Mouse (Mus musculus): ENCODE measurements at regions not wholly inside any gene's neighbourhood (a gene's known extent, or its start where the extent isn't known, plus 50 kb on each side); places are given as distances from the start of the nearest gene placed in this dataset.

DNA sequence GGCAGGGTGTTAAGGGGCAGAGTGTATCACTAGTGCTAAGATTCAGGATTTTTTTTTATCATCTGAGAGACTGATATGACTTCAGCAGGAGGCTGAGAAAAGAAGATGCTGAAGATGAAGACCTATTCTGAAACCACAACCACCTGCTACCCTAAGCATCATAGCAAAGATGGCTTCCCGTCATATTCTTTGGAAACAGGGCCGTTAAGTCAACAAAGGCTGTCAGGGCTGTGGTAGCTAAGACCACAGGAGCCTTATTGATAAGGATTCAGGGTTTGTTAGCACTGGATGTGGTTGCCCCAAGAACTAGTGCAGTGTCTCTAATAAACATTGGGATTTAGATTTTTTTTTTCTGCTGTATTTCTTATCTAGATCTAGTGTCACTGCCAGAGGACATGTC, 56.7 kb upstream of the Rasgrp1 start:
- DNase-seq: no peak

DNA sequence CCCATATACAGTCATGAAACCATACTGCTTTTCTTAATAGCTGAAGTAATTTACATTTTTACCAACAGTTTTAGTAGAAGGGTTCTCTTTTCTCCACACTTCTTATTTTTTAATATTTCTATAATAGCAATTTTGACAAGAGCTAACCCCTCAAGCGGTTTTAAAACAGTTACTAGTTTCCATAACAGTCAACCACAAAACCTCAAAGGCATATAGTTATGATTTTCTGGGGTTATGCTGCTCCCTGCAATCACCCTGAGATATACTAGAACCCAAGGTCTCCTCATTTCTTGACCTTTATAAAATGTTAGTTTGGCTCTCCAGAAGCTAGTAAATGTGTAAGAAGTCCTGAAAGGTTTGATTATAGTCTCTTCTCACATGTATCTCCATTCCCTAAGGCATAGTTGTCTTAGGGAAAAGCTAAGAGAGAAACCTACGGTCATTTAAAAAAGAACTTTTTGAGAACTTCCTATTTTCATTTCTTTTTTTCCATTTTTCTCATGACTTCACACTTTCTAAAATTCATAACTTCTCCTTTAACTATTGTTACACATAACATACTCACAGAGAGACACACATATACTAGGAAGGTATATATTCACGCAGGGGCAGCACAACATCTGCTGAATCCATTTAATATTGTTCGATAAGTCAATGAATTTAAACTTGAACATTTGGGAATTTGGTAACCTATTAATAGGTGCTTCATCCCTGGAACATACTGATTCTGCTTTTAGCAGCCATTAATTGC, 60.8 kb upstream of the Rasgrp1 start:
- DNase-seq: no peak

DNA sequence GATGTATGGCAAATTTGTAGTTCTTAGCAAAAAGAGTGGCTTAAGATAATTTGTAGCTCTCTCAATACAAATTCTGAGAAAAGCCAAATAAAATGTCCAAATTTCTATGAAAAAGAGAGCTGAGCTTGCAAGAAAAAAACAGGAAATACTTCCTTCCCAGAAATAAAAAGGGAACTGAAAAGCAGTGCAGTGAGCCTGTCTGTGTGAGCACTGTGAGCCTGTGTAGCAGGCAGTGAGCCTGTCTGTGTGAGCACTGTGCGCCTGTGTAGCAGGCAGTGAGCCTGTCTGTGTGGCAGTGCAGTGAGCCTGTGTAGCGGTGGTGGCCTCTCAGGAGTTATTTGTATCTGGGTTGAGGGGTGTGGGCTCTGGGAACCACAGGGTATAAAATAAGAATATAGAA, 62.7 kb upstream of the Rasgrp1 start:
- no peak for DNase-seq

DNA sequence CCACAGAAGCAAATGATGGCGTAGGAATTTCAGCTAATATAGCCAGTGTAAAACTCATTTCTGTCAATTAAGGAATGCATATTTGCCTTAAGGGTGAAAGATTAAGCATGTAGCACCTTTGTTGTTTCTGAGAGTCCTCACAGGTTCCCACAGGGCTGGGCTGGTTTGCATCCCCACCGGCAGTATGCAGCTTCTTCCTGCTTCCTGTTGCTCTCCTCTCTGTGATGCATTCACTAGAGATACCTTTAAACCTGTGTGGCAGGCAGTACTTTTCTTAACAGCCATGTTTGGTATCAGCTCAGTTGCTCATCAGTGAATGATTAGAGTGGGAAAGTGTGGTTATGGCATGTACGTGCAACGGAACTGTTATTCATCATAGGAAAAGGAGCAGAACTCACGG, 65.4 kb upstream of the Rasgrp1 start:
- DNase-seq: no peak

DNA sequence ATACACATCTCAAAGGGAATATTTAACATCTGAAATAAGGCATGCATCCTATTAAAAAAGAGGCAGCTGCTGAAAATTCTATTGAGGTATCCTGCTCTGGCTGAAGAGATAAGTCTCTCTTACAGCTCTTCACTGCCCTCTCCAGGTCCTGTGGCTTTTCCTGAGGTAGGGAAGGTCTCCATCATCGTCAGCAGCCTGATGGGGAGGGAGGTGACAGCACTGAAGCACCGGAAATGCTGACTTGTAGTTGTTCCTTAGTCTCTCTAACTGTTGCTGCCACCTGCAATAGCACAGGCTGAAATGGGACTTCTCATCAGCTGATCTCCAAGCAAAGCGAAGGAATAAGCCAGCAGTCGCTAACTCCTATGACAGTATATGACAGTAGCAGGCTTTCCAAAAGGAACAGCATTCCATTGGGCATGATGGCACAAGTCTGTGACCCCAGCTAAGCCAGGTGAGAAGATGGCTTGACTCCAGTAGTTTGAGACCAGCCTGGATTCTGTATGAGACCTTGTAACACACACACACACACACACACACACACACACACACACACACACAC, 69.3 kb upstream of the Rasgrp1 start:
- DNase-seq: no peak

DNA sequence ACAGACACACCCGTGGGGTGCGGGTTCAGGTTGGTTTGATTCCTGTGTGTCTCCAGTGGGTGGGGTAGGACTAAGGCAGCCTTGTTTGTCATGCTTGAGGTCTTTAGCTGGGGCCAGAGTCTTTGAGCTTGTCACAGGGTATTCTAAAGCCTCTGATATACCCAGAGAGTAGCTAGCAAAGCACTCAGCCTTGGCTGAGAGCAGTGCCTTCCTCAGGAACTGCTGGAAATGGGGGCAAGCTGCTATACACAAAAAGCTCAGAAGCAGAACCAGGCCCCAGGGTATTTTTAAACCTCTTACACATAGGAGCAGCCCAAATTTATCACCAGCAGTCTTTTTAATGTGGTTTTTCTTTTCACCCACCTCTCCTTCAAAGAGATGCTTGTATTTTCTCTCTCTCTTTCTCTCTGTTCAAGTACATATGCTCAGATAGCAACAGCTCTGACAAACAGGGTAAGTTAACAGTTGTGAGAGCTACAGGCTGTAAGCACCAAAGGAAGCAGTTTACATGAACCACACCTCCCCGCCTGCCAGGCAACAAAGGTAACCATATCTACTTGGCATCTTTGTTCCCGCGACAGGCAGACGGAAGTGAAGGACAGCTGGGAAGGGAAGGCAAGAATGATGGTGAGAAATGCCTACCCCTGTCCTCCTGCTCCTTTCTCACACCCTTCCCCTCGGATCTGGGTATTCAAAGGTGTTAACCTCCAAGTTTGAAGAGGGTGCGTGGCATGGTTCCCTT, 74.6 kb upstream of the Rasgrp1 start:
- no peak for DNase-seq

DNA sequence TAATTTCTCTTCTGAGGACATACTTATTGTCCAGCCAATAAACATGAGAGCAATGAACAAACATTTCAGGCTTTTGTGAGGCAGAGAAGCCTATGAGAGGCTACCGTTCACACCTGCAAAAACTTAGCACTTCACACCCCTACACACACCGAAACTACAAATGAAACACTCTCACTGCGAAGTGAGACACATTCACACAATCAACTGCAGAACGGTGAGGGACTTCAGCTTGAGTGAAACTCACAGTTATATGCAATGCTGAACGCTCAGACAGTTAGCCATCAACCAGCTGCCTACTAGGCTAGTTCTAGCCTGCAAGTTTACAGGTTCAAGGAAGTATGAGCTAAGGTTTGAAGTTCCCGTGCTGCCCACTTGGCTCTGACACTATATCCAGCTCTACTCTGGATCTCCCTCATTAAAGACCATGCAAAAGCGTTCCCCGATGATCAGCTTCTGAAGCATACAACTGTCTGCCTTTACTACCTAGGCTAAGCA, 75.4 kb upstream of the Rasgrp1 start:
- DNase-seq: no peak

DNA sequence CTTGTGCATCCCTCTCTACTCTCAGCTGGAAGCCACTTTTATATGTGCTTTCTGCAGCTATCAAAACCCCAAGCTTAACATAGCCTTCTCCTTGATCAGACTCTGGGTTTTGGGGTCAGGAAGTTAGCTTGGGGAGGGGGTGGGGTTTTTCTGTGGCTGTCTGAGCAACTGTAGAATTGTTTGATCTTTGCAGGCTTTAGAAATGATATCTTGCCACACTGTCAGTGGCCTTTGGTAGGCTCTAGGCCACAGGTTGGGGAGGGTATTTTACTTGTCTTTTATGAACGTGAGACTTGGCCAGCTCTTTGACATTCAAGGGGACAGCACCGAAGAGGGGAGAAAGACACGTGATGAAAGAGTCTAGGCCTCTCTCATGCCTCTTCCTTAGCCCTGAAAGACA, 75.9 kb upstream of the Rasgrp1 start:
- DNase-seq: no peak

DNA sequence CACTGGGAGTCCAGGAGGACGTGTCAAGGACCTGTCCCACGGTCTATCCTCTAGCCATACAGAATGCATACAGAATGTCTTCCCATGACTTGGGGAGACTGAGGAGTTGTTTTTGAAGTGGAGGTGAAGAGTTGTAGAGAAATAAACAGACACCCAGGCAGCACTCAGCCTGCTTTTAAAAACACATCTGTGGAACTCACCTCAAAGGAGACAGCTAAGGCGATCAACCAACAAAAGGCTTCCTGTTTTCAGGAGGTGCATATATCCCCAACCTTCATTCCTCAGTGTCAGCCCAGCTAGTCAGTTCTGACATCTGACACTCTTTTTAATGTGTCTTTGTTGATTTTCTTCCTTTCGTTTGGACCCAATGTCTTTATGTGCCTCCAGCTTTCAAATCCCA, 78.6 kb upstream of the Rasgrp1 start:
- no peak for DNase-seq

DNA sequence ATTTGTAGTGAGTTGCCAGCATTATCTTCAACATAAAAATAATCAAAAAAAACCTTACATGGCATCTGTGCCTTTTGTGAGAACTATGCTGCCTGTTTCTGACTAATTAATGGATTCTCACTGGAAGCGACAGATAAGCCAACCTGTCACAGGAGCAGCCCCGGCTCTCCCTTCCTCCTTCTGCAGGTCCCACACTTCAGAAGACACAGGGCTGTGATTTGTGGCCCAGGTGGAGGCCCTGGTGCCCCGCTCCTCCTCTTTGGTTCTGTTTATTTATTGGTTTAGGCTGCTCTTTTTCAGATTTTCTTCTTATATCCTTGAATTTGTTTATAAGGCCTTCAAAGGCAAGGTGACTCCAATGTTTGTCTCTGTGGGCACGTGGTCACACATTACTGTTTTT, 80.0 kb upstream of the Rasgrp1 start:
- no peak for DNase-seq

DNA sequence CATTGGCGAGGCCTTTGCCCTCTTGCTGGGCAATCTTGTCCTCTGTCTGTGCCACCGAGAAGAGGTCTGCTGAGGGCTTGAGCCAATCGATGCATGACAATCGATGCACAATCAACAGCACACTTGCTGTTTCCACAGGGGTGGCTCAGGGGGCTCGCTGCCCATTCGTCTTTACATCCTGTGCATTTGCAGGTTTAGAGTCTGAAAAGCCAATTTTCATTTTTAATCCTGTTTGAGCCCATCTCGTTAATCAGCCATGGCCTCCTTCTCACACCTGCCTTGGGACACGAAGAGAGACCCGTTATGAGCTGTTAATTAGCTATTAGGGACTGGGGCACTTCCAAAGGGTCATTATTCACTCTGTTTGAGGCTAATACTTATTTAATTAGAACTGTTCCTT, 86.4 kb upstream of the Rasgrp1 start:
- no peak for DNase-seq

DNA sequence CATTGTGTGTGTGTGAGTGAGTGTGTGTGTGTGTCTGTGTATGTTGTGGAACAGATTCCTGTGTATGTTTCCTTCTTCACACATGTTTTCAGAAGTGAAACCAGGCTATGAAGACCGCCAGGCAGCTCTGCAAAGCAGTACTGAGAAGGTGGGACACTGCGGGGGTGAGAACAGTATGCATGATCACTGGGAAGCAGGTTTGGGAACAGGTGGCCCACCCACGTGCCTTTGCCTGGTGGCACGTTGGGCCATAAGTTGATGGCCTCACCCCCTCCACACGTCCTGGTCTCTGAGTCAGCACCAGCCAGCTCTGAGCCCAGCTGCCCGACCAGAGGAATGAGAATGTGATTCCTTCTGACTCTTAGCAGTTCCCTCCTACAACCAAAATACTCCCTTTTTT, 89.2 kb upstream of the Rasgrp1 start:
- no peak for DNase-seq

DNA sequence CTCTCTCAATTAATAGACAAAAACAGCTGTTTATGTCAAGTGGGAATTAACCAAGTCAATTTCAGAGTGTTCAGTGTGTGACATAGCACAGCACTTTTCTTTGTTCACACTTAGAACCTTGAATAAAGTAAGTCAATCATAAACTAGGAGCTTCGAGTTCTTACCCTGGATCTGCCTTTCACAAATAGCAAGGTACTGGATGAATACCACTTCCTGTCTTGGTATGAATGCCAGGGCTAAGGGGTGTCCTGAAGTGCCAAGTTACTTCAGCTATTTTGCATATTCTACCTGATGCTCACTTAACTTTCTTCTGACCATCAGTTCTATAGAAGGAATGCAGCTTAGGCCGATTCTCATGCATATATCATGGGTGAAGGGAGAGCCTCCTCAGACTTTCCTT, 90.1 kb upstream of the Rasgrp1 start:
- DNase-seq: no peak

DNA sequence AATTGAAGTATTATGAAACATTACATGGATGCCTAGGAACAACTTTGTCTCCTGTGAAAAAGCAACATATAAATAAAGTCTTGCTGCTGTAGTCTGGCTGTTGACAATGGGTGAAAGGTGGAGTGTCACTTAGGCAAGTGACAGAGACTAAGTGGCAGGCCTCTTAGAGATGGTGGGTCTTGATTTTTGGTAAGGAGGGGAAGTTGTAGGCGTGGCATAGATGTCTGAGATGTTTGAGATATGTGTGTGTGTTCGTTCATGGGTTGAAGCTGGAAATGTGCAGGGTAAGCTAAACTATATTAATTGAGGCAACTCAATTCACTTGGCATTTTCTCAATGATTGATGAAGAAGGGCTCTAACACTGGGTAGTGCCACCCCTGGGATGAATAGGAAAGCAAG, 90.7 kb upstream of the Rasgrp1 start:
- DNase-seq: no peak

DNA sequence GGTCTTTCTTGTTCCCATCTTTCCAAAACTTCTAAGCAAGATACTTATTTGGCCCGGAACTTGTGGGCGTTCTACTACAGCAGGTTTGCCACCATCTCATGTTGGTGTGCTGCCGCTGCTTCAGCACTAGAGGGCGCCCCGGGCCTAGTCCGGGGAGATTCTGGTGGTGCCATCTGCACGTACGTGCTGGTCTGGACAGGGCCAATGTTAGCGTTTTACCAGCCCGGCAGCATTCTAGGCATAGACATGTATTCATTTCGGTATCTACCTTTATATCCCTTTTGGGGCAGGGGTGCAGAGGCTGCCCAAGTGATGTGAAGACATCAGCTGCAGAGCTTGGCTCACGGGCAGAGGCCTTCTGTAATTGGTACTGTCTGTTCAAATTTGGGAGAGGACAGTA, 95.3 kb upstream of the Rasgrp1 start:
- DNase-seq: no peak

DNA sequence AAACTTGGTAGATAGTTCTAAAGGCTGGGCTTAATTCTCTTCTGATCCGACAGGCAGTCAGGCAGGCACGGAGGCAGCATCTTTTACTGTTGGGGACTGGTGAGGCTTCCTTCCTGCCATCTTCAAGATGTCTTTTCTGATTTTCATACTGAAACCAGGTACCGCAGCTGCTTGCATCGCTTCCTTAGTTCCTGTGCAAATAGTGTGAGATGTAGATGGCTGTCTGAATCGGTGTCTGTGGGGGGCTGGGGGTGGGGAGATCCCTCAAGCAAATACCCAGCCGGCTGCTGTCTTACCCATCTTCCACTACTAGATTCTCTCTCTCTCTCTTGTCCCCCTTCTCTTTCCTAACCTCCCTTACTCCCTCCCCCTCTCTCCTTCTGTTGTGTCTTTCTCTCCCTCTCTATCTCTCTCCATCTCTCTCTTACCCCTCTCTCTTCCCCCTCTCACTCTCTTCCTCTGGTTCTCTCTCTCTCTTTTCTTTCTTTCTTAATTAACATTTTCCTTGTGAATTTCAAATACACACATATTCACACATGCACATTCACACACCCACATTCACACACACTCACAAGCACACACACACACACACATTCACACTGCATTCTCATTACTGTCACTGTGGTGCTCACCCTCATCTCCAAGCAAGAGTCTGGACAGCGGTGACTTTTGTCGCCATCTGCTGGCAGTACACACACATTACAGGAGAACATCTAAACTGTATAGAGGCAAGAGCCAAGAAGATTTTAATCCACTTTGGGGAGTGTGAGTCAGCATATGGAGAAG, 96.0 kb upstream of the Rasgrp1 start:
- DNase-seq: peak; percentile 79

DNA sequence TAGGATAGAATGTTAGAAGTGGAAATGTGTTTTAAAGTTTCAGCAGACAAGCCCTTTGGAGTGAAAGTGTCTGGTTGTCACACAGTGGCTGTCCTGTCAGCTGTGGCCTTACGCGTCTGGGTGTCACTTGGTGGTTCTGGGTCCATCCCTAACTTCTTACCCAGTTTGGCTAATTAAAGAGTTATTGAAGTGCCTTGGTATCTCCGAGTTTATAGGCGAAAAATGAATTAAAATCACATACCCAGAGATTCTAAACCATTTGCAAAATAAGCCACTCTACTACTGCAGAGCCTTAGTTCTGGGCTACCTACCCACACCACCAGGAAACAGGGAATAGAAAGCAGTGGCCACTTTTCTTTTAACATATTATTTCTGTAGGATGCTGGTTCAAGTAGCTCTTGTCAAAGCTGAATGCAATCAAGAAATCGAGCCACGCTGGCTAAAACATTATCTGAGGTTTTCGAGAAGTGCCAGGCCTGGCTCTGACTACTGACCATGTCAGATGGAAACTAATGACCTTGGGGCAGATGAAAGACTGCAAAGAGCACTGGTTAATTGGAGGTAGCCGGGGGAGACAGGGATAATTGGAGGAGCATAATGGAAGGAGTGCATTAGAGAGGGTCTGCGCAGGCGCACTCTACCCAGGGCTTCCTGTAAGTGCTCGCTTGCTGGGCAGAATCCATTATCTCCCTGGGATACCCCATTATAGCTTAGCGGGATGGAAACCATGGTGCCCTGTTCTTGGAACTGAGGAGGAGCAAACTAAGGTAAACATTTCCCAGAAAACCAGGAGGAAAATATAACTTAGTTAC, 96.8 kb upstream of the Rasgrp1 start:
- peak; percentile 49 for DNase-seq

DNA sequence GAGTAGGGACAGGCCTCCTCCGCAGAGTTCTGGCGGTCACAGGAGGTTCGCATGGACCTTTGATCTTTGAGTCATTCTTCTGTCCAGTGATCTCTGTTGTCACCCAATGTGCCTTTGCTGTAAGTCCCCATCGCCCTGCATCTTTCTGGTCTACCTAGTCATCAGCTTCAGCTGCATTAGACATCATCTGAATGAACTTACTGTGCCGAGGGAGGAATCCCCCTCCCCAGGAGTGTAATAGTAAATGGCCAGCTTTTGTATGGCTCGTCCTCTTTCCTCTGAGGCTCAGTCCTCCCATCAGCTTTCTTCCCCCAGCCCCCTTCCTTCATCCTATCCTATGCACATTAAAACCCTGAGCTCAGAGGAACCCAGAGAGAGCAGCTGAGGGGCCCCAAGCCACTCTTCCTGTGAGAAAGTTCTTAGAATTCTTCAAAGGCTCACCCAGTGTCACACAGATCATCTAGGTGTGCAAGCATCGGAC, 98.0 kb upstream of the Rasgrp1 start:
- DNase-seq: no peak

DNA sequence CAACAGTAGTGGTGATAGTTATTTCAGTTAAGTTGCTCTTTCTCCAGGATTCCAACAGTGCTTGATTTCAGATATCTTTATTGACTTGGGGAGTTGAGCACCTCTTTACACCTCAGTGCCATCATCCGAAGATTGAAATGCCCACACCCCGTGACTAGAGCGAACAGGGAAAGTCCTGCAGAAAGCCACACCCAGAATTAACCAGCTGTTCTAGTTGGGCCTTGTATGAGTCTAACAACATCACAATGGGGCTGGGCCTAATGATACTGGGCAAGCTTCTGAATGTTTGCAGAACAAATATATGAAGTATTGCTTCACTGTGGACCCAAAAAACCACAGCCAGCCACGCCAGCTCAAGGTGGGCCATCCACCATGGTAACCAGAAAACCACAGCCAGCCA, 100.1 kb upstream of the Rasgrp1 start:
- DNase-seq: no peak

DNA sequence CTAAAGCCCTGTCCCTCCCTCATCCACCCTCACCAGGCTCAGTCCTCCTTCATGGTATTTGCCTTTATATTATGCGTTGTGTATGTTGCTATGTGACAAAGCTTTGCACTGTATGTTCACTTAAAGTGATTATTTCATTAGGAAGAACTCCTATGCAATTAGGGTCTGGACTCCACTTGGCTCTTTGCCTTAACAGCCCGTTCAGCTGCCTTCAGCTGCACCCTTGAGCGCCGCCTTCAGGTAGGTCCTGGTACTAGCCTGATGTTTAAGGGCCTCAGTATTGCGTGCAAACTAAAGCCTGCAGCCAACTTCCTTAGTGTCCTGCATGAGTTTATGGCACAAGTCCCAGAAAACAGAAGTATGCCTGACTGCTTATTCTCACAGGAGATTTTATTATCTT, 101.9 kb upstream of the Rasgrp1 start:
- peak; percentile 51 for DNase-seq

DNA sequence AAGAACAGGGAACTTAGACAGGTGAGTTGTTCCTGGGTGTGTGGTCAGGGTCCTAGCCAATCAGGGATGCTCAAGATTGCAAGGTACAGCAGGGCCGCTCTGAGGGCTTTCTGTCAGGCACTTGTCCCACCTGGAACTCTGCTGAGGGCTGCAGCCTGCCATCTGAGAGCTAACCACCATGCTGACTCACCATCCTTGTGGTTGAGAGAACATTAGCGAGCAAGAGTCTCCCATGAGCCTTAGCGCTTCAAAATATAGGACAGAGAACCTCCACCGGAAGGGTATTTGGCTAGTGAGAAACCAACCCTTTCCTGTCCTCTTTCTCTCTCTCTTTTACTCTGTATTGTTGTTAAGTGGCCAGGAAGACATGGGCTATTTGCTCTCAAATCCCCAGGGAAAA, 104.1 kb upstream of the Rasgrp1 start:
- DNase-seq: no peak

DNA sequence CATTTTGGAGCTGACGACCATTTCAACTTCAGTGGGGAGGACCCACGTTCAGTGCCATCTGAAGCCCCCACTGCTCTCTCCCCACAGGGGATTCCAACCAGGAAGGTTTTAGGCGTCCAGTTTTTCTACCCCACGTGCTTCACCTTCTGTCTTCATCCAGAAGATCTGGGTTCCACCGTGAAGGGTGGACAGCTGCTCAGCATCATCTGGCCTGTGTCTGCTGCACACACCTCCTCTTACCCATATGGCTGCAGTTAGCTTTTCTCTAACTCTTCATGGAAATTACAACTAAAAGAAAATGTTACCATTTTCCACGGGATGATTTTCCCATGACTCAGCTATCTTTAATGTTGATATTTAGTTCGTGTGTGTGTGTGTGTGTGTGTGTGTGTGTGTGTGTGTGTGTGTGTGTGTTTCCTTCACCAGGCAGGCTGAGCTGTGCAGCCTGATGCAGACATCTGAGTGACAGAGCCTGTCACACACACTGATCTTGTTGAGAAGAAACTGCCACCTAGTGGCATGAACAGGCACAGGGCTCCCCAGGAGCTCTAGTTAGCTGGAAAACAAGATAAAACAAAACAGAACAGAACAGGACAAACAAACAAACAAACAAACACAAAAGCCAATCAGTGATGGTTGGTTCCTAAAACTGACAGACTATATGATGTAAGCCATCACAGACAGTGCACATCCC, 107.5 kb upstream of the Rasgrp1 start:
- peak; percentile 35 for DNase-seq

All from right cerebral cortex, postnatal 4 days (tissue).